Mouse (Mus musculus) heart, adult 2 months (tissue): ENCODE measurements around the gene Cdk12.

ENCODE experiments used
- CTCF ChIP-seq: fragments of 200-600 bp; IDR thresholded peaks from 2 replicates; pipeline ENCODE4 v1.8.1; 2022; ENCODE audit warnings: antibody characterized with exemption, mild to moderate bottlenecking, moderate library complexity
- POLR2A ChIP-seq: fragments of 200-500 bp; IDR thresholded peaks from 2 replicates; pipeline ENCODE4 v1.6.1; 2011; ENCODE audit warnings: mild to moderate bottlenecking, low read depth, low read length, control low read depth; ENCODE audit not compliant: insufficient read depth

DNA sequence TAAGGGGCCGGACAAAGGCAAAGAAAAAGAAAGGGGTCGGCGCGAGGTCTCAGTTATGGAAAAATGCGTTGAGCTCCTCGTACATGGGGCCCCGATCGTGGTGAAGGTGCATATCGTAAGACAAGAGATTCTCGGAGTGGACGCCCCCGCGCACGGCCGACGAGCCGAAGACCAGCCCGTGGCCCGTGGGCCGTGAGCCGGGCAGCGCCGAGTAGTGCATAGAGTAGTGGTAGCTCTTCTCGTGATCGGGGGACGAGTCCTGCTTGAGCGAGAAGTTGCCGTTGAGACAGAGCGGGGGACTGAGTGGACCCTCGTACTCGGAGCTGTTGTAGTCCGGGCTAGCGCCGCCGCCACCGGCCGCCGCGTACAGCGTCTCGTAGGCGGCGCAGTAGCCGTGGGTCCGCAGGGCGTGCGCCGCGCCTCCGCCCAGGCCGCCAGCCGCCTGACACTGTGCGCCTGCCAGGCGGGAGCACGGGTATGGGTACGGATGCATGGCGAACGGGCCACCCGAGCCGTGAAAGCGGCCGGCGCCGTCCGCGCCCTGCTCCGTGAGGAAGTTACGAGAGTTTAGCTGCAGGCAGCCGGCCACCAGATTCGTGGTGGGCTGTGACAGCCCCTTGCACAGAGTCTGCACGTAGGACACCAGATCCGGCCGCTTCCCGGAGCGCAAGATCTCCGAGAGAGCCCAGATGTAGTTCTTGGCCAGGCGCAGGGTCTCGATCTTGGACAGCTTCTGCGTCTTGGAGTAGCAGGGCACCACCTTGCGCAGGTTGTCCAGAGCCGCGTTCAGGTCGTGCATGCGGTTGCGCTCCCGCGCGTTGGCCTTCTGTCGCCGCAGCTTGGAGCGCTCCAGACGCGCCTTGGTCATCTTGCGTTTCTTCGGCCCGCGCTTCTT lies 124.5 kb downstream of the Cdk12 start:
- TF ChIP-seq POLR2A (no peak), CTCF (no peak)
